Mouse (Mus musculus): ENCODE measurements around the gene Crtc1. TPM values are rescaled to one million over a fixed set of nuclear protein-coding genes. Genes with fewer than 3 reads are reported as not detected.

The Crtc1 gene
- total RNA-seq, 2 experiments from 2014 or later = 21.8 to 25.7 TPM

- no peak for DNase-seq
Measured at GRCm38 (mm10) chr8:70422722-70423121, 16.7 kb downstream of the Crtc1 start.

GRCm38 (mm10) chr8:70421349-70422104 lies 17.9 kb downstream of the Crtc1 start:
- DNase-seq = no peak

- no peak for DNase-seq
Measured at GRCm38 (mm10) chr8:70419879-70420643, 19.3 kb downstream of the Crtc1 start.

- DNase-seq = no peak
Measured at GRCm38 (mm10) chr8:70418954-70419353, 20.4 kb downstream of the Crtc1 start.

- DNase-seq = no peak
Measured at GRCm38 (mm10) chr8:70417914-70418313, 21.5 kb downstream of the Crtc1 start.

- DNase-seq = no peak
Measured at GRCm38 (mm10) chr8:70416941-70417340, 22.4 kb downstream of the Crtc1 start.

- DNase-seq = peak; percentile 76 to 82
Measured at GRCm38 (mm10) chr8:70415540-70416451, 23.6 kb downstream of the Crtc1 start.

GRCm38 (mm10) chr8:70414310-70414946 lies 25.0 kb downstream of the Crtc1 start:
- DNase-seq = no peak

- no peak for DNase-seq
Measured at GRCm38 (mm10) chr8:70410281-70410680, 29.1 kb downstream of the Crtc1 start.

- no peak for DNase-seq
Measured at GRCm38 (mm10) chr8:70409455-70409871, 29.9 kb downstream of the Crtc1 start.

GRCm38 (mm10) chr8:70409019-70409418 lies 30.4 kb downstream of the Crtc1 start:
- no peak for DNase-seq

GRCm38 (mm10) chr8:70408301-70408700 lies 31.1 kb downstream of the Crtc1 start:
- DNase-seq = no peak

- no peak for DNase-seq
Measured at GRCm38 (mm10) chr8:70406427-70407069, 32.8 kb downstream of the Crtc1 start.

GRCm38 (mm10) chr8:70405189-70405588 lies 34.2 kb downstream of the Crtc1 start:
- no peak for DNase-seq

GRCm38 (mm10) chr8:70404212-70404611 lies 35.2 kb downstream of the Crtc1 start:
- DNase-seq = no peak

GRCm38 (mm10) chr8:70397611-70398563 lies 41.5 kb downstream of the Crtc1 start:
- DNase-seq = no peak

GRCm38 (mm10) chr8:70396184-70396583 lies 43.2 kb downstream of the Crtc1 start:
- DNase-seq = no peak

- peak in 1 of 2 experiments; percentile 53 for DNase-seq
Measured at GRCm38 (mm10) chr8:70395649-70396048, 43.7 kb downstream of the Crtc1 start.

- DNase-seq = no peak
Measured at GRCm38 (mm10) chr8:70394269-70394998, 44.9 kb downstream of the Crtc1 start.
